Mouse (Mus musculus): ENCODE results near the gene Rpl35a.
"Not testable (repeated sequence)": the region's sequence is repeated elsewhere in the genome, so short reads cannot be mapped to it uniquely, and the experiment has no call there.

Gene Rpl35a

GRCm38 (mm10) chr16:33055655-33056054 is 598 bp upstream of the Rpl35a start:
- DNase-seq (ENCODE audit: low spot score in 2 of 2) = no peak

GRCm38 (mm10) chr16:33056786-33057185 is 533 bp downstream of the Rpl35a start:
- no peak for DNase-seq (ENCODE audit: low spot score in 2 of 2)

- no peak for DNase-seq (ENCODE audit: low spot score in 2 of 2)
Measured at GRCm38 (mm10) chr16:33058033-33058432, 1.8 kb downstream of the Rpl35a start.

- DNase-seq (ENCODE audit: low spot score in 2 of 2) = not testable (repeated sequence)
Measured at GRCm38 (mm10) chr16:33058656-33059055, 2.4 kb downstream of the Rpl35a start.

GRCm38 (mm10) chr16:33059471-33059870 is 3.2 kb downstream of the Rpl35a start:
- DNase-seq (ENCODE audit: low spot score in 2 of 2) = no peak

GRCm38 (mm10) chr16:33060926-33061325 is 4.7 kb downstream of the Rpl35a start:
- DNase-seq (ENCODE audit: low spot score in 2 of 2) = no peak

GRCm38 (mm10) chr16:33061400-33061799 is 5.1 kb downstream of the Rpl35a start:
- DNase-seq (ENCODE audit: low spot score in 2 of 2) = no peak

GRCm38 (mm10) chr16:33062024-33062681 is 5.9 kb downstream of the Rpl35a start, which contains the start of gene Lmln:
Gene Lmln, plus strand, starts transcription at chr16:33062521.
- peak; percentile 87 to 92 for DNase-seq (ENCODE audit: low spot score in 2 of 2)

- peak in 1 of 2 experiments; percentile 86 for DNase-seq (ENCODE audit: low spot score in 2 of 2)
Measured at GRCm38 (mm10) chr16:33062682-33063131, 6.5 kb downstream of the Rpl35a start.

GRCm38 (mm10) chr16:33063267-33063666 is 7.0 kb downstream of the Rpl35a start:
- no peak for DNase-seq (ENCODE audit: low spot score in 2 of 2)

GRCm38 (mm10) chr16:33064636-33065035 is 8.4 kb downstream of the Rpl35a start:
- no peak for DNase-seq (ENCODE audit: low spot score in 2 of 2)

- DNase-seq (ENCODE audit: low spot score in 2 of 2) = no peak
Measured at GRCm38 (mm10) chr16:33070928-33071327, 14.7 kb downstream of the Rpl35a start.

- DNase-seq (ENCODE audit: low spot score in 2 of 2) = no peak
Measured at GRCm38 (mm10) chr16:33072871-33073557, 16.8 kb downstream of the Rpl35a start.

- DNase-seq (ENCODE audit: low spot score in 2 of 2) = no peak
Measured at GRCm38 (mm10) chr16:33074967-33075366, 18.7 kb downstream of the Rpl35a start.

- no peak for DNase-seq (ENCODE audit: low spot score in 2 of 2)
Measured at GRCm38 (mm10) chr16:33076078-33076477, 19.8 kb downstream of the Rpl35a start.

- DNase-seq (ENCODE audit: low spot score in 2 of 2) = no peak
Measured at GRCm38 (mm10) chr16:33077069-33077627, 20.9 kb downstream of the Rpl35a start.

GRCm38 (mm10) chr16:33080063-33080462 is 23.8 kb downstream of the Rpl35a start:
- DNase-seq (ENCODE audit: low spot score in 2 of 2) = no peak

- no peak for DNase-seq (ENCODE audit: low spot score in 2 of 2)
Measured at GRCm38 (mm10) chr16:33082951-33083350, 26.7 kb downstream of the Rpl35a start.

- DNase-seq (ENCODE audit: low spot score in 2 of 2) = no peak
Measured at GRCm38 (mm10) chr16:33083996-33084395, 27.7 kb downstream of the Rpl35a start.

GRCm38 (mm10) chr16:33085666-33086065 is 29.4 kb downstream of the Rpl35a start:
- no peak for DNase-seq (ENCODE audit: low spot score in 2 of 2)

Data from spleen, postnatal 4 days (tissue).